Mouse (Mus musculus) liver, embryonic 12.5 days (tissue): ENCODE results near the gene Nipa2. TPM values are rescaled to one million over a fixed set of nuclear protein-coding genes. Genes with fewer than 3 reads are reported as not detected.

Experiments
- polyA plus RNA-seq: library from polyadenylated mRNA; unstranded; fragments of >200 nt; fragmentation: Nextera tagmentation; extraction: Ambion mirVana; gene quantifications from 2 replicates; pipeline ENCODE4 v1.2.1, GENCODE M21; 2016

Gene Nipa2
- polyA plus RNA-seq, 1 experiment from 2014 or later = 37.5 TPM

Other genes starting within 250 kb of the Nipa2 start
- gene Siglech, start 194.3 kb downstream of the Nipa2 start, polyA plus RNA-seq = 0.23 and 0.24 TPM in 2 replicates
- 14.8 TPM in 2 replicates for gene Tubgcp5, start 168.3 kb downstream of the Nipa2 start, polyA plus RNA-seq
- gene Cyfip1, start 120.7 kb downstream of the Nipa2 start, polyA plus RNA-seq = 29.6 and 30.1 TPM in 2 replicates
- 17.7 and 20.6 TPM in 2 replicates for gene Nipa1, start 57.5 kb upstream of the Nipa2 start, polyA plus RNA-seq
- 16.8 and 21.4 TPM in 2 replicates for gene Herc2, start 87.7 kb upstream of the Nipa2 start, polyA plus RNA-seq